ENCODE assay signal across 17 mouse cellular contexts in genomic region chr5:49660598-49660997, GRCm38 (mm10).
DNase-seq lines count a peak whose midpoint lies in the region; ATAC-seq lines count a peak whose summit lies in the region.
"Had no signal": no experiment of that assay in that cellular context is flagged by ENCODE, and none has a peak within 500 bp of the region (broad histone marks: within the 10 kb centered on the region; RNA-seq: fewer than 3 reads in every experiment).

No protein-coding gene starts in this region.

- no peak for DNase-seq in cerebellum, adult 18-20 months
- DNase-seq in cerebellum, adult 9-10 months = peak; percentile 65
- no peak for DNase-seq in cerebellum, postnatal 25 days
- peak; percentile 47 for DNase-seq in brain, adult 2 months (ENCODE audit: low read depth, low spot score)
- DNase-seq: adrenal gland, adult 8-10 months; adrenal gland, postnatal 14 days; adrenal gland, postnatal 36 days; B cell, adult 2 months; cerebellum, adult 8-10 months; cerebellum, postnatal 14 days; embryo, embryonic 11 days had no signal

- 0 out of 2 replicates have a peak, but pooled peaks have one; percentile 49 for ATAC-seq in cerebellum, adult (ENCODE audit: insufficient number of reproducible peaks, low FRiP score, low TSS enrichment)
- ATAC-seq: activated CD4-positive, CD25-positive, alpha-beta regulatory T cell, adult 4 months; CD4-positive, CD25-positive, alpha-beta regulatory T cell, adult 4 months; forebrain, embryonic 14.5 days; forebrain, embryonic 16.5 days; Patski had no signal

Comparison
In these comparisons a context has a peak if more than half of its experiments do, and no peak if none do; other contexts are left out.
1. DNase-seq: peak in cerebellum, adult 9-10 months (single experiment) and brain, adult 2 months (single experiment); none in cerebellum, adult 18-20 months (0 of 2) and cerebellum, postnatal 25 days (0 of 2).